In the genomic region with DNA sequence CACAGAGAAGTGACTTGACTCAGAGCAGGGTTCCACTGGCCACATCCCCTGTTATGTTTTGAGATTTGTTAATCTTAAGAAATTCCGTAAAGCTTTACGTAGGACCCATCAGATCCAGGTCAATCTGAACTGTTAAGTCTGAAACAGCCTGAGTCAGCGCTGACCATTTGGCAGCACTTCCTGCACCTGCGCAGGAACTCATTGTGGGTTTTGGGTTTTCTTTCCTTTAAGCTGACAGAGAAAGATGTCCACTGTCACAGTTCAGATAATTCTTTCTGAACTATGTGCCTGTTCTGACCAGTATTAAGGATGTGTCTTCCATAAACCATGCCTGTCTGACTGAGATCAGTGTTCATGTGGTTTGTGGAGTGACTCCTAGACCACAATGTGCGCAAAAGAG, we compare ENCODE assay signal across 24 mouse cellular contexts.
"Had no signal": no experiment of that assay in that cellular context is flagged by ENCODE, and none has a peak within 500 bp of the region (broad histone marks: within the 10 kb centered on the region; RNA-seq: fewer than 3 reads in every experiment).

No protein-coding gene starts in this region.

- H3K27me3 ChIP-seq: heart, embryonic 12.5 days; intestine, embryonic 15.5 days; limb, embryonic 12.5 days had no signal

- H3K4me1 ChIP-seq: heart, embryonic 10.5 days; heart, embryonic 12.5 days; hindbrain, embryonic 10.5 days; hindbrain, embryonic 12.5 days; liver, embryonic 13.5 days; liver, embryonic 15.5 days had no signal

- H3K27ac ChIP-seq: gastrocnemius, adult 2 months; heart, embryonic 10.5 days; hindbrain, embryonic 10.5 days; hindbrain, embryonic 12.5 days; hindbrain, embryonic 14.5 days; intestine, embryonic 15.5 days; left cerebral cortex, adult 2 months; limb, embryonic 10.5 days; limb, embryonic 12.5 days; liver, embryonic 13.5 days; liver, embryonic 15.5 days had no signal

- DNase-seq: gastrocnemius, adult 2 months; gastrocnemius, postnatal 10 days; gastrocnemius, postnatal 25 days; heart, postnatal 10 days; heart, postnatal 4 days; kidney, adult 18-20 months; kidney, adult 8-10 months; kidney, postnatal 10 days; kidney, postnatal 4 days; layer of hippocampus, adult 9-11 months; layer of hippocampus, postnatal 36 days; liver; liver, embryonic 13.5 days; liver, postnatal 0 days had no signal

- H3K4me3 ChIP-seq: gastrocnemius, adult 2 months; heart, embryonic 10.5 days; heart, embryonic 12.5 days; hindbrain, embryonic 10.5 days; hindbrain, embryonic 12.5 days; intestine, embryonic 15.5 days; left cerebral cortex, adult 2 months; limb, embryonic 10.5 days; limb, embryonic 12.5 days; liver, embryonic 13.5 days; liver, embryonic 15.5 days had no signal

- H3K36me3 ChIP-seq: heart, embryonic 10.5 days; heart, embryonic 12.5 days; hindbrain, embryonic 10.5 days; hindbrain, embryonic 12.5 days; intestine, embryonic 15.5 days; limb, embryonic 10.5 days; limb, embryonic 12.5 days; liver, embryonic 13.5 days; liver, embryonic 15.5 days had no signal
